Mouse (Mus musculus): ENCODE measurements at regions not wholly inside any gene's neighbourhood (a gene's known extent, or its start where the extent isn't known, plus 50 kb on each side); places are given as distances from the start of the nearest gene placed in this dataset.

DNA sequence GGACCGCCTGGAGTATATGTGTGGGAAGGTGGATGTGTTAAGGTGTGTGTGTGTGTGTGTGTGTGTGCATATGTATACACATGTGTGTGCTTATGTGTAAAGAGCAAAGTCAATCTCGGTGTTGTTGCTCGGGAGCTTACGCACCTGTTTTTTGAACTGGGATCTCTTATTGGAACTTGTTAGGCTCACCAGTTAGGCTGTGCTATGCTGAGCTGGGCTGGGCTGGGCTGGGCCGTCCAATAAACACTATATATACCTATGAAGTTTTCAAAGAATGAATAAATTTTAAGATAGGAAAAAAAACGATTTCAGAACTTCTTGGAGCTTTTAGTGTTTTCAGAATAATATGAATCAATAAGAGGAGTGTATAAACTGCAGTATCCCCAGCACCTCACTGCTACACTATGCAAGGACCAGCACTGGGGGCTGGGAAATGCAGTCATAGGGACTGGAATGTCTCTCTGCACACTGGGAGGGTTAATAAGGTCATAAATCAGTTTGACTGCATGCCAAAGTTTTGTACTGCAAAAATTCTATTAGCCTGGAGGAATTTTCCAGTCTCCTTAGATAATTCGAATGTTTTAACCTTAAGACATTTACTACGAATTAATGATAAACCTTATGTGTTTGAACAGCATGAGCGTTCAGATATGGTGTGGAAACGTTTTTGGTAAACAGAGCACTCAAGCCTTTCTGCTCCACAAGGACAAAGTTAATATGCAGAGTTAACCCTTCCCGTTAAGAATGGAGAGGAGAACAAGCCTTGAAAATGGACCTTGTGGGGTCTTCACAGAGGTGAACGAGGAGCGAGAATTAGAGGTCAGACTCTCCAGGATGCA, 250.9 kb upstream of the Prkd1 start:
- Histone ChIP-seq H3K36me3 (ENCODE audit: control insufficient read depth, insufficient read depth, low read length) (no peaks in the 10 kb centered on the region), H3K4me1 (ENCODE audit: control insufficient read depth, insufficient read depth, insufficient read length) (no peaks in the 10 kb centered on the region), H3K27ac (ENCODE audit: insufficient read depth, low read length) (no peak overlapping the region), H3K4me3 (ENCODE audit: extremely low read depth, insufficient read depth, insufficient read length) (no peak overlapping the region), H3K27me3 (ENCODE audit: control insufficient read depth, insufficient read depth, low read length) (no peaks in the 10 kb centered on the region)
- TF ChIP-seq CTCF (IDR thresholded peaks at IDR 0.05; ENCODE audit: extremely low read depth, insufficient read depth, insufficient read length, insufficient replicate concordance) (no peak), POLR2A (IDR thresholded peaks at IDR 0.05; ENCODE audit: low read depth, low read length) (no peak)
- 86% methylated on average over 13 of the region's 13 CpGs for WGBS
- DNase-seq (ENCODE audit: low read depth in 1 of 2, low spot score in 2 of 2), result no peak

DNA sequence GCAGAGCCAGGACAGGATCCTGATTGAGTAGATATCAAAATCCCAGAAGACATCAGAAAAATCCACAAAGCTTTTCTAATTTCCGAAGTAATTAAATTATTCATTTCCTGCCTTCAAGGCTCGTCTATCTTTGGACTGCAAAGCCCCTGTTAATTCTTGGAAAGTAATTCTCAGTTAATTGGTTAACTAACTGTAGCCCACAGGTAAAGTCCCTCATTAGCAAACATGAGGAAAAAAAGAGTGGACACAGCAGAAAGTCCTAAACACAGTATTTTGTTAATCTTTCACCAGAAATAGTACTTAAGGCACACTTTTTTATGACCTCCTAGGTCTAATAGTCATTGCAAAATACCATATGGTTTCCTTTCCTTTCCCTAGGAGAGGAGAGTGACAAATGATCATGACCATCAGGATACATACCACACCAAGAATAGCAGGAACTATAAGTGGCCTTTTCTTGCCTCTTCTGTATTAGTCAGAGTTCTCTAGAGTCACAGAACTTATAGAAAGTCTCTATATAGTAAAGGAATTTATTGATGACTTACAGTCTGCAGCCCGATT, 248.8 kb upstream of the Prkd1 start:
- Histone ChIP-seq H3K27me3 (ENCODE audit: control insufficient read depth, insufficient read depth, low read length) (no peaks in the 10 kb centered on the region), H3K27ac (ENCODE audit: insufficient read depth, low read length) (no peak overlapping the region), H3K4me3 (ENCODE audit: extremely low read depth, insufficient read depth, insufficient read length) (no peak overlapping the region), H3K4me1 (ENCODE audit: control insufficient read depth, insufficient read depth, insufficient read length) (no peaks in the 10 kb centered on the region), H3K36me3 (ENCODE audit: control insufficient read depth, insufficient read depth, low read length) (no peaks in the 10 kb centered on the region)
- TF ChIP-seq POLR2A (IDR thresholded peaks at IDR 0.05; ENCODE audit: low read depth, low read length), result no peak
- no peak for TF ChIP-seq CTCF (IDR thresholded peaks at IDR 0.05; ENCODE audit: extremely low read depth, insufficient read depth, insufficient read length, insufficient replicate concordance)
- DNase-seq (ENCODE audit: low read depth in 1 of 2, low spot score in 2 of 2), result no peak
- WGBS, result 80% methylated on average over 3 of the region's 3 CpGs

DNA sequence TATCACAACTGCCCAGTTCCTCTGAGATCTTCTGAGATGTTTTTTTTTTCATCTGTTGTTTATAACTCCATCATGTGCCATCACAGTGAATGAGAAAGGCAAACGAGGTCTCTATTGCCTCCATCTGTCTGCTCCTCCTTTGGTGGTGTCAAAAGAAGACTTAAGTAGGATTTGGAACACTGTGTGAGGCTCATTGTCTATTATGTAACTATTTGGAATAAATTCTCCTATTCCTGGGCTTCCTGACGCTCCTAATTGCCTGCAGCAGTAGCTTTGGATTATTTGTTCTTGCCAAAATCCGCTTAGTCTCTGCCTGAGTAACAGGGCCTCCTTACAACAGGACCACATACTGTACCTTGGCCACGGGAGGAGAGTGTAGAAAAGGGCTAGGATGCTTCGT, 244.7 kb upstream of the Prkd1 start:
- no peak overlapping the region for H3K27ac ChIP-seq (ENCODE audit: insufficient read depth, low read length)
- no peak for DNase-seq (ENCODE audit: low read depth in 1 of 2, low spot score in 2 of 2)
- no peak overlapping the region for H3K4me3 ChIP-seq (ENCODE audit: extremely low read depth, insufficient read depth, insufficient read length)
- no peaks in the 10 kb centered on the region for H3K4me1 ChIP-seq (ENCODE audit: control insufficient read depth, insufficient read depth, insufficient read length)
- TF ChIP-seq POLR2A (IDR thresholded peaks at IDR 0.05; ENCODE audit: low read depth, low read length) (no peak), CTCF (IDR thresholded peaks at IDR 0.05; ENCODE audit: extremely low read depth, insufficient read depth, insufficient read length, insufficient replicate concordance) (no peak)
- WGBS, result 63% methylated on average over 5 of the region's 5 CpGs
- no peaks in the 10 kb centered on the region for H3K36me3 ChIP-seq (ENCODE audit: control insufficient read depth, insufficient read depth, low read length)
- no peaks in the 10 kb centered on the region for H3K27me3 ChIP-seq (ENCODE audit: control insufficient read depth, insufficient read depth, low read length)

DNA sequence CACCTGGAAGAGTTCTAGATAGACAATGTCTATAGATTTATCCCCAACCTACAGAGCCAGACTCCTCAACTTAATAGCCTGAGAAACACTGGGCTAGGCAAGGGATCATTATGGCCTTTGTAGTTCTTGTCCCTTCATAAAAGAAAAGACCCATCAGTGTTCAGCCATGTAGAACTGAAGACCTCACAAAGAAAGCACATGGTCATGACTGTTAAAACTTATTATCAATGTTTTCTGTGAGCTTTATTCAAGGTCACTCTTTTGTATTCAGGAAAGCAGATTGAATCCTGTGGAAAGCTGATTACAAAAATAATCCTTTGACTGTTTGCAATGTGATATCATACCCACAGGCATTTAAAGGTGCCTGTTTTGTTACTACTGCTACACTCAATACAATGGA, 226.9 kb upstream of the Prkd1 start:
- Histone ChIP-seq H3K4me3 (ENCODE audit: extremely low read depth, insufficient read depth, insufficient read length) (no peak overlapping the region), H3K4me1 (ENCODE audit: control insufficient read depth, insufficient read depth, insufficient read length) (no peaks in the 10 kb centered on the region), H3K27ac (ENCODE audit: insufficient read depth, low read length) (no peak overlapping the region), H3K27me3 (ENCODE audit: control insufficient read depth, insufficient read depth, low read length) (no peaks in the 10 kb centered on the region), H3K36me3 (ENCODE audit: control insufficient read depth, insufficient read depth, low read length) (no peaks in the 10 kb centered on the region)
- no peak for DNase-seq (ENCODE audit: low read depth in 1 of 2, low spot score in 2 of 2)
- TF ChIP-seq CTCF (IDR thresholded peaks at IDR 0.05; ENCODE audit: extremely low read depth, insufficient read depth, insufficient read length, insufficient replicate concordance) (no peak), POLR2A (IDR thresholded peaks at IDR 0.05; ENCODE audit: low read depth, low read length) (no peak)

DNA sequence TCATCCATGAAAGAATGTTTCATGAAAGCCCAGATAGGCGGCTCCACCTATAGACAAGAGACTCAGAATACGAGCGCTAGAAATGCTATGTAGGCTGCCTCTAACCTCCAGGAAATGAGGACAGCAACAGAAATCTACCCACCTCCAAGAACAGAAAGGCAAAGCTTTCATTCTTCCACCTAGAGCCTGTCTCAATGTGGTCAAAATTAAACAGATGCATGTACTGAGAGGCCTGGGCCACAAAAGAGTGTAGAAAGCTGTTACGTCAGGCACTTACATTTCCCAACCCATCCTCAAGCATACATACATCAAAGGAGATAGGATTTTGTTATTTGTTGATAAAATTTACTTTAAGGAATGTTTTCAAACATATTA, 225.1 kb upstream of the Prkd1 start:
- Histone ChIP-seq H3K4me3 (ENCODE audit: extremely low read depth, insufficient read depth, insufficient read length) (no peak overlapping the region), H3K27ac (ENCODE audit: insufficient read depth, low read length) (no peak overlapping the region), H3K36me3 (ENCODE audit: control insufficient read depth, insufficient read depth, low read length) (no peaks in the 10 kb centered on the region), H3K4me1 (ENCODE audit: control insufficient read depth, insufficient read depth, insufficient read length) (no peaks in the 10 kb centered on the region), H3K27me3 (ENCODE audit: control insufficient read depth, insufficient read depth, low read length) (no peaks in the 10 kb centered on the region)
- TF ChIP-seq POLR2A (IDR thresholded peaks at IDR 0.05; ENCODE audit: low read depth, low read length) (no peak), CTCF (IDR thresholded peaks at IDR 0.05; ENCODE audit: extremely low read depth, insufficient read depth, insufficient read length, insufficient replicate concordance) (no peak)
- 94% methylated on average over 4 of the region's 4 CpGs for WGBS
- no peak for DNase-seq (ENCODE audit: low read depth in 1 of 2, low spot score in 2 of 2)

DNA sequence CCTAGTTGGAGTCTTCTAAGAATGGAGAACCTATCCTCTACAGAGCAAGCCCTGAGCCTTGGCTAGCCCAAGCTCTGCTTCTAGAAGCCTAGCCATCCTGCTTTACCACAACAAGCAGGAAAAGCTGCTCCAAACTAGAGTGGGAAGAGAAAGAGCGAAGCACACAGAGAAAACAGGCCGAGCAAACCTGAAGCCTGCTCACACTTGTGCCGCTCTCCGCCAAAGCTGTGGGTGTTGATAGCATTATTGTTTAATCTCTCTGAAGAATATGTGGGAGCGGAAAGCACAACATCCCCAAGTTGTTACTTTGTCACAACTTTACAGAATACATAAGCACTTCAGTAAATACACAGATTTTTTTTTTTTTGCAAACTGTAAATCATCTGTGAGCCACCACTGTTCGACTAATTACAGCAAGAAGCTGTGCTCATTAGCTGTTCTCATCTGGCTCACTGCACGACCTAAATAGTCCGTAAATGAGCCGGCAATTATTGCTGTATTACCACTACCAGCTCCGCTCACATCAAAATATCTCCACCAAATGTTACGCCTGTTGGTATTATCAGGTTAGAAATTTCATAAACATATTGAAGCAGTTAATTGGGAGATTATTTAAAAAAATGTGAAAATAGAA, 224.6 kb upstream of the Prkd1 start:
- H3K36me3 ChIP-seq (ENCODE audit: control insufficient read depth, insufficient read depth, low read length), result no peaks in the 10 kb centered on the region
- H3K4me3 ChIP-seq (ENCODE audit: extremely low read depth, insufficient read depth, insufficient read length), result no peak overlapping the region
- H3K27me3 ChIP-seq (ENCODE audit: control insufficient read depth, insufficient read depth, low read length), result no peaks in the 10 kb centered on the region
- DNase-seq (ENCODE audit: low read depth in 1 of 2, low spot score in 2 of 2), result no peak
- 90% methylated on average over 11 of the region's 11 CpGs for WGBS
- no peak overlapping the region for H3K27ac ChIP-seq (ENCODE audit: insufficient read depth, low read length)
- TF ChIP-seq POLR2A (IDR thresholded peaks at IDR 0.05; ENCODE audit: low read depth, low read length) (no peak), CTCF (IDR thresholded peaks at IDR 0.05; ENCODE audit: extremely low read depth, insufficient read depth, insufficient read length, insufficient replicate concordance) (no peak)
- H3K4me1 ChIP-seq (ENCODE audit: control insufficient read depth, insufficient read depth, insufficient read length), result no peaks in the 10 kb centered on the region

DNA sequence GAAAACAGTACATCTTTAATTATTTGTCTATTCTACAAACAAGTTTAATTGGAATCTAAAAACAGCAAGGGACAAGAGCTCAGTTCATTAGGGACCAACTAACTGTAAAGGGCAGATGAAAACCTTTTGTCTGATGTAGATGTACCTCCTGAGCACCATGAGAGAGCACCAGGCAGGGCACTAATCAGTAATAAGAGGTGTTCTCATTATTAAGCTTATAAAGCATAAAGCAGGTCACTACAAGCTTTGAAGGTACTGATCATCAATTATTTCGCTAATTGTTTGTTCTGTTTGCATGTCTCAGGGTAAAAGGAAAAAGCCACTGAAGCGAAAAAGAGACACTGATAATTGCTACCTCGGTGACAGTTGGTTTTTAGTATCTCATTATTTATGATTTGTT, 202.7 kb upstream of the Prkd1 start:
- no peak for TF ChIP-seq POLR2A (IDR thresholded peaks at IDR 0.05; ENCODE audit: low read depth, low read length)
- TF ChIP-seq CTCF (IDR thresholded peaks at IDR 0.05; ENCODE audit: extremely low read depth, insufficient read depth, insufficient read length, insufficient replicate concordance), result no peak
- Histone ChIP-seq H3K27ac (ENCODE audit: insufficient read depth, low read length) (no peak overlapping the region), H3K4me3 (ENCODE audit: extremely low read depth, insufficient read depth, insufficient read length) (no peak overlapping the region), H3K4me1 (ENCODE audit: control insufficient read depth, insufficient read depth, insufficient read length) (no peaks in the 10 kb centered on the region), H3K27me3 (ENCODE audit: control insufficient read depth, insufficient read depth, low read length) (no peaks in the 10 kb centered on the region), H3K36me3 (ENCODE audit: control insufficient read depth, insufficient read depth, low read length) (no peaks in the 10 kb centered on the region)
- DNase-seq (ENCODE audit: low read depth in 1 of 2, low spot score in 2 of 2), result no peak
- WGBS, result 78% methylated on average over 3 of the region's 3 CpGs

All from spleen, adult 2 months (tissue).